ENCODE assay signal across 17 mouse cellular contexts in the genomic region with DNA sequence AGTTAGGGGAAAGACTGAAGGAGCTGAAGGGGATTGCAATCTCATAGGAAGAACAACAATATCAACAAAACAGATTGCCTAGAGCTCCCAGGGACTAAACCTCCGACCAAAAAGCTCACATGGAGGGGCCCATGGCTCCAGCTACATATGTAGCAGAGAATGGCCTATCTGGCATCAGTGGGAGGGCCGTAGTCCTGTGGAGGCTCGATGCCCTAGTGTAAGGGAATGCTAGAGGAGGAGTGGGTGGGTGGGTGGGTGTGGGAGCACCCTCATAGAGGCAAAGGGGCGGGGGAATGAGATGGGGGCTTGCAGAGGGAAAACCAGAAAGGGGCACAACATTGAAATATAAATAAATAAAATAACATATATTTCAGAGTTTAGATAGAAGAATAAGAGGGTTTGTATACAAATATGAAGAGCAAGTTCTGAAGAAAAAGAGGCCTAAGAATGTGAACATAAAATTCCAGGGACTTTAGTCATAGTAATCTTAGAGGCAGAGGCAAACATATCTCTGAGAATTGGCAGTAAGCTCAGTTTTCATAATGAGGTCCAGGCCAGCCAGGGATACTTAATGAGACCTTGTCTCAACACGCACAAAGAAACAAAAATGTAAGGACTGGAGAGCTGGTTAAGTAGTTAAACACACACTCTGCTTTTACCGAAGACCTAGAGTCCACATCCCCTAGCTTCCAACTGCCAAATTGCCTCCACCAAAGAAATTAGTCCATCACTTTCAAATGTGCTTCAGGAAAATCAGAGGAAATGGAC.
A peak's percentile ranks its signal among the peaks of the same experiment; 100 is the strongest.
DNase-seq lines count a peak whose midpoint lies in the region; ATAC-seq and TF ChIP-seq lines count a peak whose summit lies in the region.
"Had no signal": no experiment of that assay in that cellular context is flagged by ENCODE, and none has a peak within 500 bp of the region (broad histone marks: within the 10 kb centered on the region; RNA-seq: fewer than 3 reads in every experiment).

No protein-coding gene starts in this region.

- no peak overlapping the region for H3K9ac ChIP-seq in intestine, postnatal 0 days (ENCODE audit: low read depth, low read length)
- H3K9ac ChIP-seq in intestine, embryonic 15.5 days: no peak overlapping the region
- no peak overlapping the region for H3K9ac ChIP-seq in heart, embryonic 13.5 days
- H3K9ac ChIP-seq: forebrain, embryonic 12.5 days; hindbrain, embryonic 15.5 days; liver, postnatal 0 days had no signal

- no peak overlapping the region for H3K4me2 ChIP-seq in intestine, postnatal 0 days (replicated peaks; ENCODE audit: low read depth)
- no peak overlapping the region for H3K4me2 ChIP-seq in intestine, embryonic 15.5 days (replicated peaks)
- no peak overlapping the region for H3K4me2 ChIP-seq in heart, embryonic 13.5 days
- H3K4me2 ChIP-seq: forebrain, embryonic 12.5 days; hindbrain, embryonic 15.5 days had no signal

- no peaks in the 10 kb centered on the region for H3K9me3 ChIP-seq in intestine, postnatal 0 days (ENCODE audit: control insufficient read depth)
- H3K9me3 ChIP-seq in intestine, embryonic 15.5 days: no peaks in the 10 kb centered on the region
- no peaks in the 10 kb centered on the region for H3K9me3 ChIP-seq in heart, embryonic 13.5 days
- H3K9me3 ChIP-seq: forebrain, embryonic 12.5 days; hindbrain, embryonic 15.5 days; midbrain, embryonic 10.5 days had no signal

- TF ChIP-seq CTCF in intestine, postnatal 0 days (IDR thresholded peaks at IDR 0.05; ENCODE audit: low read depth): 0 out of 2 replicates have a peak, but pooled peaks have one; percentile 8

- H3K27me3 ChIP-seq in intestine, postnatal 0 days (replicated peaks; ENCODE audit: control insufficient read depth, insufficient read depth, low read length): no peaks in the 10 kb centered on the region
- no peaks in the 10 kb centered on the region for H3K27me3 ChIP-seq in intestine, embryonic 15.5 days (replicated peaks)
- no peaks in the 10 kb centered on the region for H3K27me3 ChIP-seq in heart, embryonic 13.5 days (replicated peaks)
- H3K27me3 ChIP-seq: forebrain, embryonic 12.5 days; hindbrain, embryonic 15.5 days had no signal

- no peaks in the 10 kb centered on the region for H3K4me1 ChIP-seq in intestine, postnatal 0 days (replicated peaks; ENCODE audit: control insufficient read depth, insufficient read depth, low read length)
- H3K4me1 ChIP-seq in intestine, embryonic 15.5 days (replicated peaks): no peaks in the 10 kb centered on the region
- H3K4me1 ChIP-seq in heart, embryonic 13.5 days: no peaks in the 10 kb centered on the region
- H3K4me1 ChIP-seq: forebrain, embryonic 12.5 days; hindbrain, embryonic 15.5 days had no signal

- DNase-seq in 3134 (ENCODE audit: extremely low read depth, insufficient read length, low spot score): peak; percentile 58
- peak; percentile 71 for DNase-seq in NIH3T3 (ENCODE audit: low read depth)
- no peak for DNase-seq in layer of hippocampus, adult 9-10 months (ENCODE audit: low spot score)
- no peak for DNase-seq in T-cell, adult 2 months (ENCODE audit: low spot score)
- DNase-seq in kidney, adult 8-10 months: no peak
- DNase-seq: cerebellum, postnatal 14 days; kidney, adult 2 months; kidney, postnatal 4 days; layer of hippocampus, postnatal 36 days; liver, postnatal 0 days had no signal

- H3K27ac ChIP-seq in intestine, postnatal 0 days (ENCODE audit: low read depth, low read length): no peak overlapping the region
- no peak overlapping the region for H3K27ac ChIP-seq in intestine, embryonic 15.5 days
- peak overlapping the region; percentile 72 for H3K27ac ChIP-seq in heart, embryonic 13.5 days (replicated peaks)
- H3K27ac ChIP-seq: forebrain, embryonic 12.5 days; hindbrain, embryonic 15.5 days; midbrain, embryonic 10.5 days had no signal

- WGBS in intestine, postnatal 0 days: 66% methylated on average over 6 of the region's 6 CpGs
- 69% methylated on average over 6 of the region's 6 CpGs for WGBS in intestine, embryonic 15.5 days
- 55% methylated on average over 6 of the region's 6 CpGs for WGBS in heart, embryonic 13.5 days

- H3K36me3 ChIP-seq in intestine, postnatal 0 days (ENCODE audit: control insufficient read depth, insufficient read depth): no peaks in the 10 kb centered on the region
- H3K36me3 ChIP-seq in intestine, embryonic 15.5 days: no peaks in the 10 kb centered on the region
- no peaks in the 10 kb centered on the region for H3K36me3 ChIP-seq in heart, embryonic 13.5 days
- H3K36me3 ChIP-seq: forebrain, embryonic 12.5 days; hindbrain, embryonic 15.5 days; midbrain, embryonic 10.5 days had no signal

- H3K4me3 ChIP-seq in intestine, postnatal 0 days (ENCODE audit: low read depth, low read length): no peak overlapping the region
- H3K4me3 ChIP-seq in intestine, embryonic 15.5 days (replicated peaks): no peak overlapping the region
- no peak overlapping the region for H3K4me3 ChIP-seq in heart, embryonic 13.5 days
- H3K4me3 ChIP-seq: forebrain, embryonic 12.5 days; hindbrain, embryonic 15.5 days; midbrain, embryonic 10.5 days had no signal

- no peak for ATAC-seq in intestine, postnatal 0 days
- no peak for ATAC-seq in intestine, embryonic 15.5 days
- no peak for ATAC-seq in heart, embryonic 13.5 days (ENCODE audit: extremely low read depth, insufficient number of reproducible peaks, low FRiP score, low TSS enrichment)
- ATAC-seq: activated CD4-positive, CD25-positive, alpha-beta regulatory T cell, adult 4 months; liver, postnatal 0 days had no signal

Comparison
In these comparisons a context has a peak if more than half of its experiments do, and no peak if none do; other contexts are left out.
1. DNase-seq: peak in 3134 (single experiment) and NIH3T3 (single experiment); none in layer of hippocampus, adult 9-10 months (single experiment), T-cell, adult 2 months (single experiment) and kidney, adult 8-10 months (0 of 2).